Mouse (Mus musculus) lung, embryonic 14.5 days (tissue): Measurements from ENCODE around the gene Lamp1. TPM values are rescaled to one million over a fixed set of nuclear protein-coding genes. Genes with fewer than 3 reads are reported as not detected.

Experiments used
- ATAC-seq: fragments of 200-750 bp; cut with Nextera tagmentation; 2 replicates; pipeline ENCODE4 v1.8.0; 2017; ENCODE audit warnings: mild to moderate bottlenecking, moderate TSS enrichment, moderate library complexity; ENCODE audit not compliant: insufficient read depth
- DNase-seq: peaks from one replicate; pipeline ENCODE4 v3.0.0-alpha.2; 2015
- H3K27ac ChIP-seq: fragments of 300-500 bp; sonication (generic); 2 replicates; pipeline ENCODE4 v1.5.1; 2014; ENCODE audit warnings: low read depth, mild to moderate bottlenecking, moderate library complexity
- H3K27me3 ChIP-seq: fragments of 300-500 bp; sonication (generic); 2 replicates; pipeline ENCODE4 v1.6.1; 2014; ENCODE audit warnings: low read length, control low read depth; ENCODE audit not compliant: insufficient read depth
- H3K36me3 ChIP-seq: fragments of 300-500 bp; sonication (generic); 2 replicates; pipeline ENCODE4 v1.6.1; 2014; ENCODE audit warnings: control low read depth; ENCODE audit not compliant: insufficient read depth
- H3K4me1 ChIP-seq: fragments of 300-500 bp; sonication (generic); 2 replicates; pipeline ENCODE4 v1.6.1; 2014; ENCODE audit warnings: antibody characterized with exemption, control low read depth; ENCODE audit not compliant: insufficient read depth
- H3K4me2 ChIP-seq: fragments of 300-500 bp; sonication (generic); 2 replicates; pipeline ENCODE4 v1.6.1; 2014; ENCODE audit warnings: mild to moderate bottlenecking
- H3K4me3 ChIP-seq: fragments of 300-500 bp; sonication (generic); 2 replicates; pipeline ENCODE4 v1.5.1; 2014; ENCODE audit warnings: low read depth, low read length
- H3K9ac ChIP-seq: fragments of 300-500 bp; sonication (generic); 2 replicates; pipeline ENCODE4 v1.6.1; 2014
- H3K9me3 ChIP-seq: fragments of 300-500 bp; sonication (generic); 2 replicates; pipeline ENCODE4 v1.6.1; 2016; ENCODE audit warnings: low read depth, low read length, control low read depth
- CTCF ChIP-seq: IDR thresholded peaks from 2 replicates; pipeline ENCODE4 v1.5.1; 2016; ENCODE audit warnings: antibody characterized with exemption, low read depth
- WGBS: fragments of 180-500 bp; shearing (Covaris S2); extraction: QIAGEN DNeasy Blood & Tissue Kit; methylation state at CpG from one replicate; pipeline ENCODE4 v1.1.7; 2014; 5-methylcytosine and 5-hydroxymethylcytosine counted together
- polyA plus RNA-seq: library from polyadenylated mRNA; unstranded; fragments of >200 nt; fragmentation: Nextera tagmentation; extraction: Ambion mirVana; gene quantifications from 2 replicates; pipeline ENCODE4 v1.2.1, GENCODE M21; 2014

Lamp1 gene
- polyA plus RNA-seq, 1 experiment from 2014 or later: 315 TPM

DNA sequence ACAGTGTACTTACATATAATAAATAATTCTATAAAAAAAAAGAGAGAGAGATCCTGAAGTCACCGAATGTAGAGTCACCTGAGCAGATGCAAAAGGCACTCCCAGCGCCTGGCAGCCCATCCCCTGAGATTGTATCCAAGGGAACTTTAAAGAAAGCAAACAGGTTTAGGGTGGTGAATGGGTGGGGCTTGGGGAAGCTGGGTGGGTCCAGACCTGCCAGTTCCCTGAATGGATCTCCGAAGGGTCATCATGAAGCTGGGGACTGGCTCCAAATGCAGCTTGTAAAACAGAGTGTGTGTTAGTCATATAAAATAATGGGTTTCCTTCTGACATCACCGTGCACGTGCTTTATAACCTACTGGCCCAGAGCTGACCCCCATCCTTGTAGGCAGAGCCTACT lies 47.3 kb downstream of the Lamp1 start:
- Histone ChIP-seq H3K9me3 (no peaks in the 10 kb centered on the region), H3K36me3 (no peaks in the 10 kb centered on the region), H3K4me1 (no peaks in the 10 kb centered on the region; the same call in 1 of the 2 replicates), H3K27ac (no peak overlapping the region), H3K9ac (no peak overlapping the region), H3K27me3 (peaks cover 19% of the 10 kb centered on the region; the same call in 1 of the 2 replicates), H3K4me3 (no peak overlapping the region), H3K4me2 (no peak overlapping the region)
- ATAC-seq (no peak), DNase-seq (no peak)
- WGBS: 35% methylated on average over 5 of the region's 5 CpGs
- TF ChIP-seq CTCF: no peak

DNA sequence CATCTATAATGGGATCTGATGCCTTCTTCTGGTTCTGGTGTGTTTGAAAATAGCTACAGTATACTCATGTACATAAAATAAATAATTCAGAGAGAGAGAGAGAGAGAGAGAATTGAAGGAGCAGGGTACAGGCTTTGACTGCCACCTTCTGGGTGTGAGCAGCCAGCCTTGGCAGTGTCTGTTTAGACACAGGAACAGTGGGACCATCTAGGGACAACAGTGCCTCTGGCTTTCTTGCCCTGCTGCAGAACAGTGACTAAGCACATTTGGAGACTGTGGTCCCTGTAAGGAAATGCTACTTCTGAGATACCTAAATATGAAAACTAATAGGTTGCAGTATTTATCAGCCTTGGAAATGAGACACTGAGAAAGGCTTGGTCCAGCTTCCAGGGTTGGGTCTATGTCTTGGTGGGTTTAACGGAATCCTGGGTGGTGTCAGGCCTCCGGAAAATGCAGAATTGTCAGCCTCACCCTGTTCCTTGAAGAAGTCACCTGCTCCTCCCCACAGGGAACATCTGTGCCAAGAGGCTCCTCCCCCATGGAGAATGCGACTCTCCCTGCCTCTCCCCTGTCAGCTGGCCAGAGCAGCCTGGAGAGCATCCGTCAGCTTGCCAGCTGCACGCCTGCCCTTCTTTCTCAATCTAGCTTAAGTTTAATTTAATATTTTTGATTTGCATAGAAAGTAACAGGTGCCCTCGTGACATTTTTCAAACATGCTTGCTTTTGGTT lies 49.8 kb downstream of the Lamp1 start:
- Histone ChIP-seq H3K27ac (no peak overlapping the region), H3K4me2 (no peak overlapping the region), H3K27me3 (no peaks in the 10 kb centered on the region), H3K36me3 (no peaks in the 10 kb centered on the region), H3K9ac (no peak overlapping the region), H3K4me3 (no peak overlapping the region), H3K9me3 (no peaks in the 10 kb centered on the region), H3K4me1 (peaks cover 8% of the 10 kb centered on the region)
- WGBS: 25% methylated on average over 6 of the region's 6 CpGs
- TF ChIP-seq CTCF: peak; percentile 23; the same call in 1 of the 2 replicates
- no peak for DNase-seq
- ATAC-seq: no peak

DNA sequence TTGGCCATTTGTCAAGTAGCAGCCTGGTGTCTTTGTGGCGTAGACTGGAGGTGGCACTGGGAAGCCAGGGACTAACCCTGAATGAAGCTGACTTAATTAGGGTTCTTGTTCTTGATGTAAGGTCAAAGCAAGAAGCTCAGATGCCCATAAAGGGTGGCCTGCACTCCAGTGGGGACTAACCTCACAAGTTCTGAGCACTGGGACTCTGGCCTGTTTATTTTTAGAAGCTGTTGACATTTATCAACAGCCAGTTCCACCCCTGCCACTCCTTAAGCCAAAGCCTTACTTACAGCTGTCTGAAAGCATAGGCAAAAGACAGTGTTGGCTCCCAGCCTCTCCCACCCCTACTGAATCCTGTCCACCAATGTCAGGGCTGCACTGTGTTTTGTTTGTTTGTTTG lies 50.8 kb downstream of the Lamp1 start:
- no peak overlapping the region for H3K9ac ChIP-seq
- no peak overlapping the region for H3K4me2 ChIP-seq
- H3K27ac ChIP-seq: no peak overlapping the region
- no peaks in the 10 kb centered on the region for H3K27me3 ChIP-seq
- no peaks in the 10 kb centered on the region for H3K9me3 ChIP-seq
- 54% methylated on average over 1 of the region's 1 CpGs for WGBS
- no peaks in the 10 kb centered on the region for H3K36me3 ChIP-seq
- H3K4me3 ChIP-seq: no peak overlapping the region
- no peak for TF ChIP-seq CTCF
- peak; percentile 48 for DNase-seq
- ATAC-seq: 0 out of 2 replicates have a peak, but pooled peaks have one; percentile 33
- H3K4me1 ChIP-seq: peaks cover 8% of the 10 kb centered on the region

DNA sequence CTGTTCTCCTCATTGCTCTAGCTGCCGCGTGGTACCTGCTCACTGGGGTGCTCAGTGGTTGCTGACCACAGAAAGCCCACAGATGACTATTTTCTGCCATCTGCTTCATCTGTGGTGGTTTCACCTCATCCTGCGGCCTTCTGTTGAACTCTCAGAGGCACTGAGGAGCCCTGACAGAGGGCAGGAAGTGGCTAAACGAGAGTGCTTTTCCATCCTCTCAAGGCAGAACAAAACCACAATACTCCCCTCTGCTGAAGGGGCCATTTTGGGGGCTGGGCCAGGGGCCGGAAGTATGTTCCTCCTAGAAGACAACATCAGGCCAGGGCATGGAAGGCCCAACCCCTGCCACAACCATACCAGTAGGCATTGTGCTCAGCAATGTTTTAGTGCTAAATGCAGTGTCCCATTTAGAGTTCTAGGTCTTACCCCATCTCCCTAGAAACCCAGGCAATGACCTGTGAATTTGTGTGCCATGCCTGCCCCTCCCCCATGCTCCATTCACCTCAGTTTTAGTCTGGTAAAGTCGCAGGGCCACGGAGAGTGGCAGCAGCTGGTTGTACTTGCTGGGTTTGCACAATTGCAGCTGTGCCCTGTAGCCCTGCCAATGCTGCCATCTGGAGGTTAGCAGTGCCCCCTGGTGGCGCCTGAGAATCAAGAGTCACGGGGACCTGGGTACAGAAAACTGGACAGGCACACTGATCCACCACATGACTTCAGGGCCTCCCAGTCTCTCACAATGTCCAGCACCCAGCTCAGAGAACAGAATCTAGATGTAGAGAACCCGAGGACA lies 54.7 kb downstream of the Lamp1 start:
- peak overlapping the region; percentile 31; the same call in 1 of the 2 replicates for H3K4me2 ChIP-seq
- no peaks in the 10 kb centered on the region for H3K36me3 ChIP-seq
- H3K9me3 ChIP-seq: no peaks in the 10 kb centered on the region
- DNase-seq (peak; percentile 93), ATAC-seq (peak; percentile 80)
- WGBS: 20% methylated on average over 10 of the region's 10 CpGs
- H3K4me3 ChIP-seq: no peak overlapping the region
- H3K27ac ChIP-seq: no peak overlapping the region
- no peak overlapping the region for H3K9ac ChIP-seq
- peaks cover 8% of the 10 kb centered on the region for H3K4me1 ChIP-seq
- H3K27me3 ChIP-seq: no peaks in the 10 kb centered on the region
- peak; percentile 92 for TF ChIP-seq CTCF

DNA sequence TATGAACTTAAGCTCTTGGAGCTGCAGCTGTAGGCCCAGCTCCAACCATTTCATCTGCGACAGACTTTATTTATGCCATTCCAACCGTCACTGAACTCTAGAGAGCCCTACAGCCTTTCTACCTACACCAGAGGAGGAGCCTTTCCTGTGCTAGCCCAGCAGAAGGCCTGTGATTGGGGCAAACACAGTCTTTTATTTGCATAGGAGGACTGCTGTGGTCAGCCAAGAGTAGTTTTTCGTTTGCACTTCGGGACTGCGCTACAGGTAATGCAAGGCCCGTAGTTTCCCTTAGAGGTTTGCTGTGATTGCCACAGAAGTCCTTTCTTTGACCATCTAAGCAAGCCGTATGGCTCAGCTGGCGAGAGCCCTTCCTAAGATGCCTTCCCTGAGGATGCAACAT lies 57.4 kb downstream of the Lamp1 start:
- TF ChIP-seq CTCF: no peak
- Histone ChIP-seq H3K36me3 (no peaks in the 10 kb centered on the region), H3K27me3 (no peaks in the 10 kb centered on the region), H3K9ac (no peak overlapping the region), H3K9me3 (no peaks in the 10 kb centered on the region), H3K4me1 (peaks cover 8% of the 10 kb centered on the region), H3K4me2 (no peak overlapping the region), H3K4me3 (no peak overlapping the region), H3K27ac (no peak overlapping the region)
- 61% methylated on average over 8 of the region's 8 CpGs for WGBS
- ATAC-seq (no peak), DNase-seq (no peak)

DNA sequence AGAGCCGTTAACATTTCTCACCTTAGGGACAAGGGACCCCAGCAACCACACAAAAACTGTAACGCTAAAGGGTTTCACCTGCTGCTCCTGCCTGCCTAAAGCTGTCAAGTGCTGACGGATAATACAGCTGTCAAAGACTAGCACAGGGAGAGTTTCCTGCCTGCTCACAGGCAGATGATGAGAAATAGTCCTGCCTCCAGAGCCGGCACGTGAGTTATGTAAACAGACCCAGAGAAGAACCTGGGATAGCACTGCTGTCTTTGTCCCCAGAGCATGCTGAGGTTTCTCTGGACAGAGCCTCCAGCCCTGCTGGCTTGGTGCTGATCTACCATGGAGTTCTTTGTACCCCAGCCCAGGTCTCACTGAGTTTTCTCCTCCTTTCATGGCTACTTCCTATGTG lies 58.1 kb downstream of the Lamp1 start:
- no peak overlapping the region for H3K27ac ChIP-seq
- H3K4me3 ChIP-seq: no peak overlapping the region
- ATAC-seq (no peak), DNase-seq (no peak)
- TF ChIP-seq CTCF: no peak
- H3K9me3 ChIP-seq: no peaks in the 10 kb centered on the region
- no peak overlapping the region for H3K4me2 ChIP-seq
- H3K9ac ChIP-seq: no peak overlapping the region
- H3K4me1 ChIP-seq: peaks cover 8% of the 10 kb centered on the region
- H3K36me3 ChIP-seq: no peaks in the 10 kb centered on the region
- H3K27me3 ChIP-seq: no peaks in the 10 kb centered on the region
- 12% methylated on average over 5 of the region's 5 CpGs for WGBS

DNA sequence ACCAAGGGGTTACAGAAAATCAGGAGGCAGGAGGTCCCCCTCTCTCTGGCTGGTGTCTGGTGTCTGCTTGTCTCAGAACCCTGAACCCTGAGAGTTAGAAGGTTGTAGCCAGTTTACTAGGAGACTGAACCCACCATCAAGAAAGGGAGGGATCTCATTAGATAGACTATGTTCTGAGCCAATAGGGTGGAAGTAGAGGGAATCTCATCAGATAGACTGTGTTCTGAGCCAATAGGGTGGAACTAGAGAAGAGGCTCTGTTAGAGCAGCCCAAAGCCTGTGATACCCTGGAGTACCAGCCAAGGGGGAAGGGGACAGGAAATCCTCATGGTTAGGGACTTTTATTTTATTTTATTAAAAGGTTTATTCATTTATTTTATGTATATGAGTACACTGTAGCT lies 59.0 kb downstream of the Lamp1 start:
- TF ChIP-seq CTCF: no peak
- Histone ChIP-seq H3K27me3 (no peaks in the 10 kb centered on the region), H3K9me3 (no peaks in the 10 kb centered on the region), H3K4me2 (no peak overlapping the region), H3K36me3 (no peaks in the 10 kb centered on the region), H3K4me3 (no peak overlapping the region), H3K4me1 (peaks cover 8% of the 10 kb centered on the region), H3K9ac (no peak overlapping the region), H3K27ac (no peak overlapping the region)
- ATAC-seq (no peak), DNase-seq (no peak)
